Mouse (Mus musculus) intestine, embryonic 14.5 days (tissue): Measurements from ENCODE around the gene Tmbim7. TPM values are rescaled to one million over a fixed set of nuclear protein-coding genes. Genes with fewer than 3 reads are reported as not detected.

Source experiments
- ATAC-seq: fragments of 200-750 bp; cut with Nextera tagmentation; replicated peaks from 2 replicates; pipeline ENCODE4 v1.8.0; 2017; ENCODE audit warnings: low read depth, moderate number of reproducible peaks, moderate TSS enrichment, moderate library complexity; ENCODE audit not compliant: low FRiP score, low TSS enrichment
- DNase-seq: peaks from one replicate; pipeline ENCODE4 v3.0.0-alpha.2; 2018; ENCODE audit warnings: low spot score
- H3K27ac ChIP-seq: fragments of 300-500 bp; sonication (generic); 2 replicates; pipeline ENCODE4 v1.5.1; 2014; ENCODE audit warnings: low read depth, mild to moderate bottlenecking, control low read depth
- H3K27me3 ChIP-seq: fragments of 300-500 bp; sonication (generic); replicated peaks from 2 replicates; pipeline ENCODE4 v1.6.1; 2014; ENCODE audit warnings: low read length, control low read depth; ENCODE audit not compliant: control insufficient read depth, insufficient read depth
- H3K36me3 ChIP-seq: fragments of 300-500 bp; sonication (generic); 2 replicates; pipeline ENCODE4 v1.6.1; 2014; ENCODE audit warnings: low read length, control low read depth; ENCODE audit not compliant: control insufficient read depth, insufficient read depth
- H3K4me1 ChIP-seq: fragments of 300-500 bp; sonication (generic); replicated peaks from 2 replicates; pipeline ENCODE4 v1.6.1; 2014; ENCODE audit warnings: low read length, control low read depth, mixed read lengths; ENCODE audit not compliant: control insufficient read depth, insufficient read depth
- H3K4me2 ChIP-seq: fragments of 300-500 bp; sonication (generic); 2 replicates; pipeline ENCODE4 v1.6.1; 2014; ENCODE audit warnings: low read length
- H3K4me3 ChIP-seq: fragments of 300-500 bp; sonication (generic); 2 replicates; pipeline ENCODE4 v1.5.1; 2014; ENCODE audit warnings: low read depth, low read length, control low read depth, mixed read lengths
- H3K9ac ChIP-seq: fragments of 300-500 bp; sonication (generic); 2 replicates; pipeline ENCODE4 v1.6.1; 2014; ENCODE audit warnings: mild to moderate bottlenecking, low read length
- H3K9me3 ChIP-seq: fragments of 300-500 bp; sonication (generic); 2 replicates; pipeline ENCODE4 v1.6.1; 2016; ENCODE audit warnings: low read length, control low read depth; ENCODE audit not compliant: control insufficient read depth
- WGBS: fragments of 180-500 bp; shearing (Covaris S2); extraction: QIAGEN DNeasy Blood & Tissue Kit; methylation state at CpG from one replicate; pipeline ENCODE4 v1.1.7; 2014; 5-methylcytosine and 5-hydroxymethylcytosine counted together
- microRNA-seq: library from miRNA; unstranded; fragments of <30 nt; microRNA quantifications from one replicate; pipeline ENCODE4, GENCODE M21; 2016
- polyA plus RNA-seq: library from polyadenylated mRNA; unstranded; fragments of >200 nt; fragmentation: Nextera tagmentation; extraction: Ambion mirVana; gene quantifications from 2 replicates; pipeline ENCODE4 v1.2.1, GENCODE M21; 2014

The Tmbim7 gene
- polyA plus RNA-seq, 1 experiment from 2014 or later, result not detected

DNA sequence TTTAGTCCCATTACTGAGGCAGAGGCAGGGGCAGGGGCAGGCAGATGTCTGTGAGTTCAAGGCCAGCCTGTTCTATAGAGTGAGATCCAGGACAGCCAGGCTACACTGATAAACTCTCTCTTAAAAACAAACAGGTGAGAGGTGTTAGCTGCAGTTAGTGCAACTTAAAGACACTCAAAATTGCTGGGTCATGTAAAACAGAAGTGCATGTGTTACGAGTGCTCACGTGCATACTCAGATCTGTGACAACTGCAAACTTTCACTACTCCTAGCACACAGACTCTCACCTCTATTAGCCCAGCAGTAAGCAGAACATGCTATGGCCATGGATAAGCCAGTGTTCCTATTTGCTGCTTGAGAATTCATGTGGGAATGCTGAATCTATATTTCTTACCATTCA, 72.4 kb downstream of the Tmbim7 start:
- H3K9ac ChIP-seq, result no peak overlapping the region
- peaks cover 46% of the 10 kb centered on the region for H3K36me3 ChIP-seq
- no peak for DNase-seq
- no peaks in the 10 kb centered on the region for H3K27me3 ChIP-seq
- H3K4me2 ChIP-seq, result no peak overlapping the region
- WGBS, result 86% methylated on average over 2 of the region's 2 CpGs
- H3K9me3 ChIP-seq, result no peaks in the 10 kb centered on the region
- no peaks in the 10 kb centered on the region for H3K4me1 ChIP-seq
- ATAC-seq, result no peak
- H3K4me3 ChIP-seq, result no peak overlapping the region
- no peak overlapping the region for H3K27ac ChIP-seq

GRCm38 (mm10) chr5:3725491-3725890, 74.5 kb downstream of the Tmbim7 start:
- Histone ChIP-seq H3K27ac (no peak overlapping the region), H3K9ac (no peak overlapping the region), H3K9me3 (no peaks in the 10 kb centered on the region), H3K4me1 (no peaks in the 10 kb centered on the region), H3K4me2 (no peak overlapping the region), H3K27me3 (no peaks in the 10 kb centered on the region), H3K36me3 (peaks cover 38% of the 10 kb centered on the region), H3K4me3 (no peak overlapping the region)
- 81% methylated on average over 1 of the region's 1 CpGs for WGBS
- ATAC-seq (no peak), DNase-seq (no peak)

DNA sequence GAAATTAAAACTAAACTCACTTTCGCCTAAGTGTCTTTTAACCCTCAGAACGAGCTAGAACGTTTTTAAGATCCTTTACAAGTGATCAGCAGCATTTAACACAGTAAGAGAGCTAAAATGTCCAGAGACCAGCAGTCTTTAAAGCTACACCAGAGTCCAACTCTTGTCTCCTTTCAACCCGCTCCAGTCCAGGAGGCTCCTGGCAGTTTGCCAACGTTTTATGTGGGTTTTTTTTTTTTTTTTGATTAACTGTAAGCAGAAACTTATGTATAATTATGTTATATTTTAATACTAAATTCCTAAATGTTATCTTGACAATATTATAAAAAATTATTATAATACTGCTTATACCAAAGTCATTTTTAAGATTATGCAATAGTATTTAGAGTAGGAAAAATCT, 77.8 kb downstream of the Tmbim7 start:
- no peak for DNase-seq
- Histone ChIP-seq H3K4me1 (no peaks in the 10 kb centered on the region), H3K9me3 (no peaks in the 10 kb centered on the region), H3K4me2 (no peak overlapping the region), H3K4me3 (no peak overlapping the region), H3K27me3 (no peaks in the 10 kb centered on the region), H3K27ac (no peak overlapping the region), H3K36me3 (peaks cover 25% of the 10 kb centered on the region), H3K9ac (no peak overlapping the region)
- 76% methylated on average over 5 of the region's 5 CpGs for WGBS
- ATAC-seq, result no peak

Small RNA genes within 50 kb of the gene (microRNA-seq; reads per million reads assigned to microRNA genes)
- not detected for gene Gm22926
- gene Gm26238, result not detected

Other genes with a start within 250 kb of the Tmbim7 start
- 31.2 and 36.7 TPM in 2 replicates for gene Fam133b, start 107.3 kb upstream of the Tmbim7 start, polyA plus RNA-seq
- 3.5 and 4.4 TPM in 2 replicates for gene 1700109H08Rik, start 79.6 kb upstream of the Tmbim7 start, polyA plus RNA-seq
- gene Pex1, start 55.1 kb upstream of the Tmbim7 start, polyA plus RNA-seq, result 16.0 and 17.0 TPM in 2 replicates
- gene Rbm48, start 54.6 kb upstream of the Tmbim7 start, polyA plus RNA-seq, result 14.0 and 14.1 TPM in 2 replicates
- gene Gatad1, start 6.0 kb downstream of the Tmbim7 start, polyA plus RNA-seq, result 71.2 and 72.9 TPM in 2 replicates
- gene Ankib1, start 151.7 kb downstream of the Tmbim7 start, polyA plus RNA-seq, result 11.4 and 12.4 TPM in 2 replicates
- 37.9 and 48.1 TPM in 2 replicates for gene Krit1, start 152.0 kb downstream of the Tmbim7 start, polyA plus RNA-seq
- not detected in 2 replicates for gene Lrrd1, start 194.0 kb downstream of the Tmbim7 start, polyA plus RNA-seq
- 7.8 and 8.6 TPM in 2 replicates for gene Mterf1a, start 242.8 kb downstream of the Tmbim7 start, polyA plus RNA-seq